Mouse (Mus musculus) erythroblast, embryonic 14.5 days (primary cell): ENCODE measurements at regions not wholly inside any gene's neighbourhood (a gene's known extent, or its start where the extent isn't known, plus 50 kb on each side); places are given as distances from the start of the nearest gene placed in this dataset.

Experiments used
- GATA1 ChIP-seq: IDR thresholded peaks from 2 replicates; pipeline ENCODE4 v1.6.1; 2012; ENCODE audit warnings: low read length, inconsistent platforms, mixed read lengths
- TAL1 ChIP-seq: IDR thresholded peaks from 3 replicates; pipeline ENCODE4 v1.6.1; 2012; ENCODE audit warnings: low read length, inconsistent platforms, mixed read lengths

DNA sequence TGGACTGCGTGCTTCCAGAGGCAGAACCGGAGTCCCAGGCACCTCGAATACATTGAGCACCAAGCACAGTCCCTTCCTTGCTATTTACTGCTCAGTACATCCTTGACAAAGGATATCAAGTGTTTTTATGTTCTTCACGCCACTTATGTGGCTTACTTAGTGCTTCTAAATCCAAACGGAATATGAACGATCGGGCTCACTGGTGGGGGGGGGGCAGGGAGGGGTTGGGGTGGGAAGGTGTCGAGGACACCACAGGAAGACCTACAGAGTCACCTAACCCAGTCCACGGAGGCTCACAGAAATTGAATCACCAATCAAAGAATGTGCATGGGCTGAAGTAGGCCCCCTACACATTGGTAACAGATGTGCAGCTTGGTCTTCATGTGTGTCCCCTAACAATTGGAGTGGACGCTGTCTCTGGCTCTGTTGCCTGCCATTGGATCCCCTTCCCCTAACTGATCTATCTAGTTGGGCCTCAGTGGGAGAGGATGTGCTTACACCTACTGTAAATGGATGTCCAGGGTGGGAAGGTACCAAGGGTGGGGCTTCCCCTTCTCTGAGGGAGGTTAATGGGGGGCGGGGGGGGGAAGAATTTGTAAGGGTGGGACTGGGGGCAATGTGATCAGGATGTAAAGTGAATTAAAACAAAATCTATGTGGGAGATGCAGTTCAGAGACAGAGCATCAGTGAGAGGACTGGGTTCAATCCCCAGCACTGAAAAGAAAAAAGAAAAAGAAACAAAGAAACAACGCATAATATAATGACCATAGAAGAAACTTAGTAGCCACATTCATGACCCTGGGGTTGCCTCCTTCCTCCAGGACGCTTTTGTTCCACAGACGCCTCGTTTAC lies 99.1 kb upstream of the Cpm start:
- TF ChIP-seq TAL1 = no peak
- no peak for TF ChIP-seq GATA1
